Mouse (Mus musculus): ENCODE measurements around the gene Gm49337. TPM values are rescaled to one million over a fixed set of nuclear protein-coding genes. Genes with fewer than 3 reads are reported as not detected.

Gm49337 gene
- total RNA-seq, 2 experiments from 2014 or later = 1.4 to 2.9 TPM

GRCm38 (mm10) chr4:116143317-116143811 is 29.8 kb upstream of the Gm49337 start:
- H3K4me3 ChIP-seq = peak overlapping the region; percentile 67
- peak overlapping the region; percentile 89 for H3K27ac ChIP-seq
- intact Hi-C loops (cut with DNase I) = loop anchor here (10.0 kb wide), 1 partner anchor 851 kb away; the partner anchor contains the start of genes Hectd3 and Urod
- DNase-seq (ENCODE audit: extremely low spot score in 1 of 2, low spot score in 2 of 2) = no peak
- no peak; the same call in 1 of the 2 replicates for TF ChIP-seq CTCF (IDR thresholded peaks at IDR 0.05)

- intact Hi-C loops (cut with DNase I) = loop anchor here (10.0 kb wide), 1 partner anchor 851 kb away; the partner anchor contains the start of genes Hectd3 and Urod
- no peak for TF ChIP-seq CTCF (IDR thresholded peaks at IDR 0.05)
- peak; percentile 76 to 78 for DNase-seq (ENCODE audit: extremely low spot score in 1 of 2, low spot score in 2 of 2)
- H3K27ac ChIP-seq = peak overlapping the region; percentile 89
- H3K4me3 ChIP-seq = peak overlapping the region; percentile 67
These were observed 29.1 kb upstream of the Gm49337 start for GRCm38 (mm10) chr4:116143891-116144717.

- no peak for DNase-seq (ENCODE audit: extremely low spot score in 1 of 2, low spot score in 2 of 2)
- Histone ChIP-seq H3K27ac (peak overlapping the region; percentile 95), H3K4me3 (peak overlapping the region; percentile 65)
- TF ChIP-seq CTCF (IDR thresholded peaks at IDR 0.05) = no peak
- intact Hi-C loops (cut with DNase I) = loop anchor here (5.0 to 10.0 kb wide), 2 partner anchors 408 to 845 kb away; partner anchors contain the start of genes Gpbp1l1, Hectd3, Tmem69 and Urod
These were observed 23.4 kb upstream of the Gm49337 start for GRCm38 (mm10) chr4:116149812-116150155.

GRCm38 (mm10) chr4:116150156-116150861 is 22.9 kb upstream of the Gm49337 start:
- H3K27ac ChIP-seq = peak overlapping the region; percentile 95
- peak overlapping the region; percentile 65 for H3K4me3 ChIP-seq
- intact Hi-C loops (cut with DNase I) = loop anchor here (5.0 kb wide), 1 partner anchor 407 kb away; the partner anchor contains the start of genes Gpbp1l1 and Tmem69
- peak; percentile 65 to 66 for DNase-seq (ENCODE audit: extremely low spot score in 1 of 2, low spot score in 2 of 2)
- no peak for TF ChIP-seq CTCF (IDR thresholded peaks at IDR 0.05)

- DNase-seq (ENCODE audit: extremely low spot score in 1 of 2, low spot score in 2 of 2) = no peak
- TF ChIP-seq CTCF (IDR thresholded peaks at IDR 0.05) = no peak
- Histone ChIP-seq H3K4me3 (peak overlapping the region; percentile 65), H3K27ac (peak overlapping the region; percentile 90)
- intact Hi-C loops (cut with DNase I) = loop anchor here (5.0 kb wide), 1 partner anchor 406 kb away; the partner anchor contains the start of genes Gpbp1l1 and Tmem69
These were observed 22.3 kb upstream of the Gm49337 start for GRCm38 (mm10) chr4:116150862-116151221.

GRCm38 (mm10) chr4:116151238-116151637 is 21.9 kb upstream of the Gm49337 start, which contains the start of gene Lurap1:
Gene Lurap1 (minus strand): TSS chr4:116151338.
- TF ChIP-seq CTCF (IDR thresholded peaks at IDR 0.05) = no peak
- DNase-seq (ENCODE audit: extremely low spot score in 1 of 2, low spot score in 2 of 2) = no peak
- Histone ChIP-seq H3K27ac (peak within 1 kb of the TSS; percentile 95), H3K4me3 (peak within 1 kb of the TSS; percentile 65)
- intact Hi-C loops (cut with DNase I) = loop anchor here (5.0 kb wide), 1 partner anchor 406 kb away; the partner anchor contains the start of genes Gpbp1l1 and Tmem69

- H3K27ac ChIP-seq = no peak overlapping the region
- H3K4me3 ChIP-seq = no peak overlapping the region
- intact Hi-C loops (cut with DNase I) = loop anchor here (5.0 kb wide), 1 partner anchor 405 kb away; the partner anchor contains the start of genes Gpbp1l1 and Tmem69
- no peak for DNase-seq (ENCODE audit: extremely low spot score in 1 of 2, low spot score in 2 of 2)
- no peak for TF ChIP-seq CTCF (IDR thresholded peaks at IDR 0.05)
These were observed 20.5 kb upstream of the Gm49337 start for GRCm38 (mm10) chr4:116152702-116153101.

- DNase-seq (ENCODE audit: extremely low spot score in 1 of 2, low spot score in 2 of 2) = no peak
- intact Hi-C loops (cut with DNase I) = no loop called here
- H3K4me3 ChIP-seq = no peak overlapping the region
- no peak for TF ChIP-seq CTCF (IDR thresholded peaks at IDR 0.05)
- H3K27ac ChIP-seq = no peak overlapping the region
These were observed 15.3 kb upstream of the Gm49337 start for GRCm38 (mm10) chr4:116157882-116158281.

- no peak overlapping the region for H3K4me3 ChIP-seq
- peak in 1 of 2 experiments; percentile 35 for DNase-seq (ENCODE audit: extremely low spot score in 1 of 2, low spot score in 2 of 2)
- peak overlapping the region; percentile 85 for H3K27ac ChIP-seq
- peak; percentile 71 for TF ChIP-seq CTCF (IDR thresholded peaks at IDR 0.05)
- intact Hi-C loops (cut with DNase I) = no loop called here
These were observed 13.3 kb upstream of the Gm49337 start for GRCm38 (mm10) chr4:116159912-116160311.

- intact Hi-C loops (cut with DNase I) = no loop called here
These were observed 12.4 kb upstream of the Gm49337 start for GRCm38 (mm10) chr4:116160769-116161168.

GRCm38 (mm10) chr4:116162142-116162541 is 11.0 kb upstream of the Gm49337 start:
- DNase-seq (ENCODE audit: extremely low spot score in 1 of 2, low spot score in 2 of 2) = no peak
- no peak for TF ChIP-seq CTCF (IDR thresholded peaks at IDR 0.05)
- Histone ChIP-seq H3K27ac (peak overlapping the region; percentile 52; the same call in 1 of the 2 replicates), H3K4me3 (no peak overlapping the region)
- intact Hi-C loops (cut with DNase I) = loop anchor here (1.0 kb wide), 1 partner anchor 14 kb away; no protein-coding TSS in a partner anchor

More at GRCm38 (mm10) chr4:116160769-116161168, 12.4 kb upstream of the Gm49337 start:
- TF ChIP-seq CTCF (IDR thresholded peaks at IDR 0.05) = no peak
- Histone ChIP-seq H3K27ac (peak overlapping the region; percentile 85), H3K4me3 (no peak overlapping the region)
- DNase-seq (ENCODE audit: extremely low spot score in 1 of 2, low spot score in 2 of 2) = peak; percentile 61 to 75

Measured in left cerebral cortex, adult 2 months (tissue).